Mouse (Mus musculus) ES-E14 (cell line): Measurements from ENCODE around the gene Zfp598. TPM values are rescaled to one million over a fixed set of nuclear protein-coding genes. Genes with fewer than 3 reads are reported as not detected.

Experiments
- DNase-seq: peaks from one replicate; pipeline ENCODE4 v3.0.0-alpha.2; 2013; ENCODE audit warnings: low read depth, low spot score
- H3K27ac ChIP-seq: 2 replicates; pipeline ENCODE4 v1.5.1; 2012; ENCODE audit warnings: low read depth, mild to moderate bottlenecking, low read length, moderate library complexity, mixed read lengths; ENCODE audit not compliant: poor library complexity, insufficient read depth, severe bottlenecking
- H3K36me3 ChIP-seq: 2 replicates; pipeline ENCODE4 v1.6.1; 2012; ENCODE audit warnings: mild to moderate bottlenecking, low read length, moderate library complexity, mixed read lengths; ENCODE audit not compliant: control insufficient read depth, poor library complexity, insufficient read depth, severe bottlenecking
- H3K4me1 ChIP-seq, 2 experiments: fragments of 150-350 bp in 1 of 2; sonication (generic) in 1 of 2; 2 replicates each; pipeline ENCODE4 v1.6.1; 2012; ENCODE audit warnings: low read length in 2 of 2, mild to moderate bottlenecking in 1 of 2, mixed read lengths in 1 of 2; ENCODE audit not compliant: control insufficient read depth in 2 of 2, insufficient read depth in 2 of 2, poor library complexity in 1 of 2
- H3K4me3 ChIP-seq, 2 experiments: fragments of 150-350 bp in 1 of 2; sonication (generic) in 1 of 2; 2 replicates each; pipeline ENCODE4 v1.5.1; 2012; ENCODE audit warnings: low read length in 2 of 2, low read depth in 1 of 2, mild to moderate bottlenecking in 1 of 2, mixed read lengths in 1 of 2; ENCODE audit not compliant: insufficient read depth in 1 of 2, poor library complexity in 1 of 2, severe bottlenecking in 1 of 2
- H3K9ac ChIP-seq: 2 replicates; pipeline ENCODE4 v1.6.1; 2012; ENCODE audit warnings: low read depth, mild to moderate bottlenecking, low read length, mixed read lengths; ENCODE audit not compliant: poor library complexity, insufficient read depth, severe bottlenecking
- H3K9me3 ChIP-seq: fragments of 150-350 bp; sonication (generic); 2 replicates; pipeline ENCODE4 v1.6.1; 2012; ENCODE audit warnings: low read depth, mild to moderate bottlenecking, low read length; ENCODE audit not compliant: control insufficient read depth, insufficient read depth
- CHD2 ChIP-seq: IDR thresholded peaks from 2 replicates; pipeline ENCODE4 v1.6.1; 2014; ENCODE audit warnings: mild to moderate bottlenecking, low read depth, low read length, inconsistent platforms
- HCFC1 ChIP-seq: IDR thresholded peaks from 2 replicates; pipeline ENCODE4 v1.6.1; 2012; ENCODE audit warnings: low read length, inconsistent platforms, borderline replicate concordance; ENCODE audit not compliant: insufficient read depth
- MAFK ChIP-seq: IDR thresholded peaks from 2 replicates; pipeline ENCODE4 v1.6.1; 2014; ENCODE audit warnings: mild to moderate bottlenecking, low read depth, low read length, inconsistent platforms; ENCODE audit not compliant: insufficient read depth
- ZC3H11A ChIP-seq: IDR thresholded peaks from 2 replicates; pipeline ENCODE4 v1.6.1; 2012; ENCODE audit warnings: low read depth, mild to moderate bottlenecking, inconsistent platforms, low read length, borderline replicate concordance
- ZNF384 ChIP-seq: IDR thresholded peaks from 2 replicates; pipeline ENCODE4 v1.6.1; 2012; ENCODE audit warnings: low read depth, low read length, inconsistent platforms
- in situ Hi-C, 2 experiments: fragments of 600-800 bp; cut with MboI; formaldehyde crosslinking; loops; one replicate each; pipeline ENCODE4 v1.15.1; 2025; ENCODE audit warnings: low sequenced_read_pairs in 2 of 2, inconsistent platforms in 1 of 2; ENCODE audit not compliant: unreplicated experiment in 2 of 2
- total RNA-seq: library from RNA; depleted of rRNA; stranded (reverse); fragments of 300-350 nt; gene quantifications from 2 replicates; pipeline ENCODE4 v1.2.3, GENCODE M21; 2012

Gene Zfp598
- total RNA-seq, 1 experiment: 39.7 TPM

DNA sequence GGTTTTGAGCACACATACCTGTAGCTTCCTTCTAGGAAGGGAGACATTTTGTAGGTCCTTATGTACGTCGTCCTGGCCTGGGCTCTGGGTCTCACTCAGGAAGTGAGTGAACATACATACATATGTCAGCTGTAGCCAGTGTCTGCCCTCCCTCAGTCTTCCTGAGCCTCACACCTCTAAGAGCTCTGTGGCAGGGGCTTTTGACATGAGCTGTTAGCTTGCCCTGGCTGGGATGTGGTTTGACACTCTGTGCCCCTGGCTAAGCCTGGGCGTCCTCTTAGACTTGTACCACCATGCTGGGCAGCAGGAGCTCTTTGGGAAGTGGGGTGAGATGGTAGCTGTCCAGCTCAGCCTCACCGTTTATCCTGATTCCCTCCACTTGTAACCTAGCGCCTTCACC, 1.9 kb downstream of the Zfp598 start:
- Histone ChIP-seq H3K4me3 (no peak overlapping the region; a peak in 1 of 4 replicates), H3K4me1 (peaks cover 7 to 26% of the 10 kb centered on the region in 2 experiments; a peak in 3 of 4 replicates), H3K9me3 (no peaks in the 10 kb centered on the region), H3K36me3 (peaks cover 1% of the 10 kb centered on the region; the same call in 1 of the 2 replicates), H3K27ac (no peak overlapping the region), H3K9ac (no peak overlapping the region)
- in situ Hi-C loops: no loop called here
- no peak for TF ChIP-seq ZC3H11A
- no peak for TF ChIP-seq ZNF384
- no peak for TF ChIP-seq MAFK
- no peak for DNase-seq

DNA sequence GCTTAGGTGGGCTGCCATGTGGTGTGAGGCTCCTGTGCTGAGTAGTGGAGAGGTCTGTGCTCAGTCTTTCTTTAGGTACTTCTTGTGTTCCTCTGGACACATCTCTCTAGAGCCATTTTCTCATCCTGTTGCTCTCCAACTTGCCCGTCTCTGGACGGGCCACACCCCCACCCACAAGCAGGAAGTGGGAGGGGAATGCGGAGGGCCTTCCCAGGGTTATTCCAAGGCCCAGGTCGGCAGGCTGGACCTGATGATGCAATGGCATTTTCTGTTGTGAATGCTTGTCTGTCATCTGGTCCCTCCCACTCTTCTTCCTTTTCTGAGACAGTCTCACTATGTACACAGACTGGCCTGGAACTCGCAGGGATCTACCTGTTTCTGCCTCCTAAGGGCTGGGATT, 2.7 kb downstream of the Zfp598 start:
- H3K4me1 ChIP-seq: peaks cover 7 to 29% of the 10 kb centered on the region in 2 experiments; a peak in 3 of 4 replicates
- in situ Hi-C loops: no loop called here
- TF ChIP-seq HCFC1: no peak
- no peak for TF ChIP-seq ZNF384
- TF ChIP-seq ZC3H11A: no peak
- no peak for TF ChIP-seq MAFK
- no peak for TF ChIP-seq CHD2

DNA sequence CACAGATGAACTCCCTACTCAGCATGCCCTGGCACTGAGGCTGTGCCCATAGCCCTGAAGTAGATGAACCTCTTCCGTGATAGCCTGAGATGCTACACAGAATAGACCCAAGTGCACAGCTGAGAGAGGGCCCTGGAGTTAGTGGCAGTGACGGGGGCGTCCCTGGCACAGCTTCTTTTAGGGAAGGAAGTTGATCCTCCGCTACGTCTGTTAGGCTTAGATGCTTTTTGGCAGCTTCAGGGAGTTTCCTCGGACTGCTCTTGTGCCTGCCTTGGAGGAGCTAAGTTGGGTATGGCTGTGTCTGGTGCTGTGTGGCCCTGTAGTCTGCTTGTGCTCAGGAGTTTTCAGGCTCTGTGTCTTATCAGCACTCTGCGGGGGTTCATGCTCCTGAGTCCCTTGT, 4.8 kb downstream of the Zfp598 start:
- H3K9me3 ChIP-seq: no peaks in the 10 kb centered on the region
- H3K4me3 ChIP-seq: 0 out of 4 replicates have a peak overlapping the region, but pooled peaks of 1 of the 2 experiments have one; percentile 1
- peak overlapping the region; percentile 8; the same call in 1 of the 2 replicates for H3K9ac ChIP-seq
- peaks cover 5 to 31% of the 10 kb centered on the region in 2 experiments; a peak in 3 of 4 replicates for H3K4me1 ChIP-seq
- TF ChIP-seq MAFK (no peak), CHD2 (no peak), ZNF384 (no peak), ZC3H11A (no peak), HCFC1 (no peak)
- H3K36me3 ChIP-seq: peaks cover 28% of the 10 kb centered on the region
- no peak for DNase-seq
- in situ Hi-C loops: no loop called here
- H3K27ac ChIP-seq: no peak overlapping the region

More for the DNA sequence above, 2.7 kb downstream of the Zfp598 start:
- H3K4me3 ChIP-seq: peak overlapping the region; percentile 9 to 30; a peak in 2 of 4 replicates
- H3K36me3 ChIP-seq: peaks cover 9% of the 10 kb centered on the region
- no peaks in the 10 kb centered on the region for H3K9me3 ChIP-seq
- H3K27ac ChIP-seq: no peak overlapping the region
- no peak for DNase-seq
- no peak overlapping the region for H3K9ac ChIP-seq

DNA sequence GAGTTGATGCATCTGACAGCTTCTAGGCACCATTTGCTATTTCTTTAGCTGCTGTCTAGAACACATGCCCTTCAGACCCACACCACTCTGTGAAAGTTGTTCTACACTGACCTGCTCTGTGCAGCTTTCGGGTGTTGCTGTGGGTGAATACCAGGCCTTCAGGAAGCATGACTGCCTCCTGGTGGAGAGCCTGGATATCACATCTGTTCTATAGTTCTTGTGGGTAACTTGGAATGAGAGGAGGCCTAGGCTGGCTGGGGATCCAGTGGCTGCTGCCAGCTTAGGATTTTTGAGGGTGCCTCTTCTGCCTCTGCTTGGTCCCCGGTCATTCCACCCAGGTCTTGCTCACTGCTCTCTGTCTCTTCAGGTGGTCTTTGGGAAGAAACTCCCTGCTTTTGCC, 6.7 kb downstream of the Zfp598 start:
- TF ChIP-seq ZNF384: no peak
- TF ChIP-seq ZC3H11A: no peak
- Histone ChIP-seq H3K4me1 (peaks cover 5 to 28% of the 10 kb centered on the region in 2 experiments; a peak in 3 of 4 replicates), H3K4me3 (no peak overlapping the region), H3K36me3 (peaks cover 47% of the 10 kb centered on the region), H3K9me3 (no peaks in the 10 kb centered on the region), H3K27ac (no peak overlapping the region), H3K9ac (no peak overlapping the region)
- in situ Hi-C loops: no loop called here
- DNase-seq: peak; percentile 87

DNA sequence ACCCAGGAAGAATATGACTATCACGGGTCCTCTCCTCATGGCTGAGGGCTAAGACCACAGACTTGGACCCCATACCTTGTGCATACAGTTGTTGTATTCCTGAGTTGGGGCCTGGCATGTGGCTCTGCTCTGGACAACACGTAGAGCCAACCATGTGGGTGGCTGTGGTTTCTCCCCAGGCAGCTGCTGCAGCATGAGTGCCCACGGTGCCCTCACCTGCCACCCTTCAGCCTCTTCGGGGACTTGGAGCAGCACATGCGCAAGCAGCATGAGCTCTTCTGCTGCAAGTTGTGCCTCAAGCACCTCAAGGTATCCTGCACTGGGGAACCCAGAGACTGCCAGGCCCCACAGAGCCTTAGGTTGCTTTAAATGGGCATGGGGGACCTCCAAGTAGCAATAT, 7.4 kb downstream of the Zfp598 start:
- H3K27ac ChIP-seq: no peak overlapping the region
- no peak overlapping the region for H3K4me3 ChIP-seq
- no peak for DNase-seq
- H3K36me3 ChIP-seq: peaks cover 52% of the 10 kb centered on the region
- H3K9ac ChIP-seq: no peak overlapping the region
- in situ Hi-C loops: no loop called here
- TF ChIP-seq CHD2 (no peak), ZC3H11A (no peak), MAFK (no peak), HCFC1 (no peak), ZNF384 (no peak)
- no peaks in the 10 kb centered on the region for H3K9me3 ChIP-seq
- H3K4me1 ChIP-seq: peaks cover 3 to 24% of the 10 kb centered on the region in 2 experiments; a peak in 3 of 4 replicates
